Mouse (Mus musculus): ENCODE measurements around the gene Calm3. TPM values are rescaled to one million over a fixed set of nuclear protein-coding genes. Genes with fewer than 3 reads are reported as not detected.
A peak's percentile ranks its signal among the peaks of the same experiment; 100 is the strongest.

Calm3 gene
- total RNA-seq, 2 experiments from 2014 or later = 2,074 to 2,160 TPM

DNA sequence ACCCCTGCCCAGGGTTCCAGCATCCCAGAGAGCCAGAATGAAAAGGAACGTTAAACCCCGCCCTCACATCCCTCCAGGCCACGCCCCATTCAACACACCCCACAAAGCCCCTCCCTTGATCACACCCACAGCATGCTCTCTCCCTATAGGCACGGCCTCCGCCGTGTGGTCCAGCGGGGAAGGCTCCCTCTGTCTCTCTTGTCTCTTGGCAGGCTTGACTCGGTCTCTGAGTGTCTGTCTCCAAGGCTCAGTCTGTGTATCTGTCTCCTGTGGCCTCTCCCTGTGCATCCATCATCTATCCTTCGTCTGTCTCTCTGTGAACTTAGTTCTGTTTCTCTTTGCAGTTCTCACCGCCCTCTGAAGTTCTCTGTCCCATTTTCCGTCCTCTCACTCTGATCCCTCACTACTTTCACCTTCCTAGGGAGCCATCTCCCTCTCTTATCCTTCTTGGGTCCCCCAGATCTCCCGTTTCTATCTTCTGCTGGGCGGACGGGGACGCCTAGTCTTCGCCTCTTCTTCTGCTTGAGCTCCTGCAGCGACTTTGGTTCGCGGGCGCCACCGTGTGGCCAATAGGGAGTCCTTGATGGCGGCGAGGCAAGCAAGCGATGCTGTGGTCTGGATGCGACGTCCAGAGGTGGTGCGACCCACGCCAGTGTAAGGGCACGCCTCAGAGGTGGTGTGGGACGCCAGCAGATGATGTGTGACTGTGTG lies 32.1 kb downstream of the Calm3 start, which contains the start of gene Gng8:
TSS of gene Gng8 (plus strand) at position 146 of the 711 bp plus-strand sequence.
- H3K27ac ChIP-seq = peak within 1 kb of the TSS; percentile 65
- DNase-seq (ENCODE audit: low spot score in 2 of 2) = peak; percentile 82 to 88
- peak within 1 kb of the TSS; percentile 41 for H3K4me3 ChIP-seq
- peak; percentile 93 for TF ChIP-seq CTCF (conservative IDR thresholded peaks at IDR 0.05)

GRCm38 (mm10) chr7:16890944-16891343 lies 33.0 kb downstream of the Calm3 start:
- TF ChIP-seq CTCF (conservative IDR thresholded peaks at IDR 0.05) = no peak

GRCm38 (mm10) chr7:16890536-16890935 lies 33.4 kb downstream of the Calm3 start:
- H3K27ac ChIP-seq = peak overlapping the region; percentile 65; the same call in 1 of the 2 replicates
- TF ChIP-seq CTCF (conservative IDR thresholded peaks at IDR 0.05) = no peak
- no peak overlapping the region for H3K4me3 ChIP-seq
- no peak for DNase-seq (ENCODE audit: low spot score in 2 of 2)

More at GRCm38 (mm10) chr7:16890944-16891343, 33.0 kb downstream of the Calm3 start:
- H3K4me3 ChIP-seq = no peak overlapping the region; the same call in 1 of the 2 replicates
- no peak for DNase-seq (ENCODE audit: low spot score in 2 of 2)
- H3K27ac ChIP-seq = peak overlapping the region; percentile 65

GRCm38 (mm10) chr7:16885905-16886304 lies 38.0 kb downstream of the Calm3 start:
- DNase-seq (ENCODE audit: low spot score in 2 of 2) = peak in 1 of 2 experiments; percentile 36
- H3K27ac ChIP-seq = no peak overlapping the region
- TF ChIP-seq CTCF (conservative IDR thresholded peaks at IDR 0.05) = no peak
- H3K4me3 ChIP-seq = no peak overlapping the region

DNA sequence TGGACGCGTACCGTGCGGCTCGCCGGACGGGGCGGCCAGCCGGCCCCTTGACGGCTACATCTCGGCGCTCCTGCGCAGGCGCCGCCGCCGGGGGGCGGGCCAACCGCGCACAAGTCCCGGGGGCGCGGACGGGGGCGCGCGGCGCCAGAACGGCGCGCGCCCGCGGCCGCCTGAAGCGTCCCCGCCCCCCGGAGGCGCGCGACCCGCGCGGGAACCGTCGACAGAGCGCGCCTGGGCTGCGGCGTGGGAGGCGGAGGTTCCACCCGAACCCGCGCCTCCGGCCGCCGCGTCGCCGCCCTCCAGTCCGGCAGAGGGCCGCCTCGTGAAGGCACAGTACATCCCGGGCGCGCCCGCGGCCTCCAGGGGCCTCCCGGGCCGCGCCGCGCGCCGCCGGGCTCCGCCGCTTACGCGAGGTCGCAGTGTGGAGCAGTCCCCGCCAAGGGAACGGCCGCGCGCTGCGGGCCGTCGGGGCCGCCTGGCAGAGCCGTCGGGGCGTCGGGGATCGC lies 38.6 kb downstream of the Calm3 start:
- Histone ChIP-seq H3K27ac (no peak overlapping the region), H3K4me3 (no peak overlapping the region)
- DNase-seq (ENCODE audit: low spot score in 2 of 2) = no peak
- no peak for TF ChIP-seq CTCF (conservative IDR thresholded peaks at IDR 0.05)

DNA sequence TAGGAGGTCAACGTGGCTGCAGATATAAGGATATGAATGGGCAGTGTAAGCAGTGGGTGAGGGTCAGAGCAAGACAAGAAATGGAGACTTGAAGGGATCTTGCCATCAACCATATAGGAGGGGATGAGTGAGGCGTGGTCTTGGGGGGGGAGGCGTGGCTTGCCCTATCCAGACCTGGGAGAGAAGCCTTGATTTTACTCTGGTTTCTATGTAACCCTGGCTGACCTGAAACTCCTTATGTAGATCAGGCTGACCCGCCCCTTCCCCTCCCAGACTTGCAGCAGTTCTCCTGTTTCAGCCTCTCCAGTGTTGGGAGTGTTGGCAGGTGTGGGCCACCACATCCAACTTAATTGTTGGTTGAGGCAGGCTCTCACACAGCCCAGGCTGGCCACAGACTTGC lies 39.6 kb downstream of the Calm3 start:
- H3K27ac ChIP-seq = no peak overlapping the region
- TF ChIP-seq CTCF (conservative IDR thresholded peaks at IDR 0.05) = no peak
- H3K4me3 ChIP-seq = no peak overlapping the region
- no peak for DNase-seq (ENCODE audit: low spot score in 2 of 2)

- H3K27ac ChIP-seq = no peak overlapping the region
- DNase-seq (ENCODE audit: low spot score in 2 of 2) = no peak
- H3K4me3 ChIP-seq = no peak overlapping the region
- no peak for TF ChIP-seq CTCF (conservative IDR thresholded peaks at IDR 0.05)
Measured at GRCm38 (mm10) chr7:16883162-16883561, 40.8 kb downstream of the Calm3 start.

GRCm38 (mm10) chr7:16880615-16881014 lies 43.3 kb downstream of the Calm3 start:
- DNase-seq (ENCODE audit: low spot score in 2 of 2) = no peak
- Histone ChIP-seq H3K4me3 (no peak overlapping the region), H3K27ac (peak overlapping the region; percentile 74)
- no peak for TF ChIP-seq CTCF (conservative IDR thresholded peaks at IDR 0.05)

DNA sequence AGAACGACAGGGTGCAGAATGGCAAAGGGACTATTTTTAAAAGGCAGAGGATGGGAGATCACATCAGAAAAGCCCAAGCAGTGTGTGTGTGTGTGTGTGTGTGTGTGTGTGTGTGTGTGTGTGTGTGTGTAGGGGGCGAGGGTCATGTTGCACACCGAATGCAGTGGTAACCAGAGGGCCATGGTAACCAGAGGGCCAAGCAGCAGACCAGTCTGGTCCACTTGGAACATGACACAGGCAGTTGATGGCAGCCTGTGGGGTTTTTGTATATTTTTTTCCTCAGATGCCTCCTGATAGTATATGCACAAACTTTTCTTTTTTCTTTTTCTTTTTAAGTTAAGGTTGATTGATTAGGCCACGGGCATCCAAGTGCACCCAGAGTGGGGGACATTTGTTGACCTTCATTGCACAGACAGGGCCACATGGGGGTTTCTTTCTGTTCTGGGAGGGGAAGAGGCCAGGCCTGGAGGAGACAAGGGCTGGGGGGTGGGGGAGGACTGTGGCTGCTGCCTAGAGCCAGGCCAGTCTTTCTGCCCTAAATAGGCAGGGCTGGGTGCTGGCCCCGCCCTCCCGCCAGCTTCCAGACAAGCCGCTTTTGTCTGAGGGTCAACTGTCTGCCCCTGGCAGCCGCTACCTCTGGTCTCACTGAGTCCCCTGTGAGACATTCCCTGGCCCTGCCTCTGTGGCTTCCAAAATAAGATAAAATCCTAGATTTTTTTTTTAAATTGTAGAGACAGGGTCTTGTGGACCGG lies 43.9 kb downstream of the Calm3 start:
- Histone ChIP-seq H3K4me3 (no peak overlapping the region), H3K27ac (peak overlapping the region; percentile 74)
- no peak for TF ChIP-seq CTCF (conservative IDR thresholded peaks at IDR 0.05)
- peak in 1 of 2 experiments; percentile 41 for DNase-seq (ENCODE audit: low spot score in 2 of 2)

DNA sequence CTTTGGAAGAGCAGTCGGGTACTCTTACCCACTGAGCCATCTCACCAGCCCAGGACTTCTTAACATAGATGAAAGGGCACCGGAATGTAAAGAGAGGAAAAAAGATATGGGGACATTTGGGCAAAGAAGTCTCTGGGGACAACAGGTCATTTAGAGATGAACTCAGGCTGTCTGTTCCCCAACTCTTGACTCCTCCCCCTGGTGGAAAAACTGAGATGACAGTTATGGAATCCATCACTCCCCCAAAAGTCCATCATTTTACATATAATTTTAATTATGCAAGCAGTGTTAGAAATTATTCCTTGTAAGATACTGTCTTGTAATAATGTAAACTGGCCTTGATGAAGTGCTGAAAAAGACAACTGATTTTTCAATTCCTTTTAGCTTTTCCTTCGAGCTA lies 46.2 kb downstream of the Calm3 start:
- TF ChIP-seq CTCF (conservative IDR thresholded peaks at IDR 0.05) = peak; percentile 66
- H3K4me3 ChIP-seq = no peak overlapping the region
- H3K27ac ChIP-seq = no peak overlapping the region
- DNase-seq (ENCODE audit: low spot score in 2 of 2) = no peak

DNA sequence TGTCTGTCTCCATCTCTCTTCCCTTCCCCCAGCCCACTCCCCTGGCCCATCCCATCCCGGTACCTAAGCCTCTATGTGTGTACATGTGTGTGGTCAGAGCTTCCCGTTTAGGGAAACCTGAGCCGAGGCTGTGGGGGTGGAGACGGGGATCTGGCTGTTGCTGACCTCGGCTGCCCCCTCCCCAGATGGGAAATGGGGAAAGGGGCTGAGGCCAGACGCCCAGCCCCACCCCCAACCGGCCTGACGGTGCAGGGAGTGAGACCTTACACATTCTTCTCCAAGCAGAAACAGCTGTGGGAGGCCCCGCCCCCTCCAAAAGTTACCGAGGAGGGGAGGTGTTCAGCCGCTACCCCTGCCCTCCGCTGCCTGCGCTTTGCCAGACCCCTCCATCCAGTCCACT lies 47.3 kb downstream of the Calm3 start:
- Histone ChIP-seq H3K27ac (peak overlapping the region; percentile 97; the same call in 1 of the 2 replicates), H3K4me3 (peak overlapping the region; percentile 96)
- TF ChIP-seq CTCF (conservative IDR thresholded peaks at IDR 0.05) = no peak
- DNase-seq (ENCODE audit: low spot score in 2 of 2) = no peak

GRCm38 (mm10) chr7:16876006-16876405 lies 47.9 kb downstream of the Calm3 start:
- Histone ChIP-seq H3K27ac (peak overlapping the region; percentile 97), H3K4me3 (peak overlapping the region; percentile 96)
- no peak for DNase-seq (ENCODE audit: low spot score in 2 of 2)
- no peak for TF ChIP-seq CTCF (conservative IDR thresholded peaks at IDR 0.05)

DNA sequence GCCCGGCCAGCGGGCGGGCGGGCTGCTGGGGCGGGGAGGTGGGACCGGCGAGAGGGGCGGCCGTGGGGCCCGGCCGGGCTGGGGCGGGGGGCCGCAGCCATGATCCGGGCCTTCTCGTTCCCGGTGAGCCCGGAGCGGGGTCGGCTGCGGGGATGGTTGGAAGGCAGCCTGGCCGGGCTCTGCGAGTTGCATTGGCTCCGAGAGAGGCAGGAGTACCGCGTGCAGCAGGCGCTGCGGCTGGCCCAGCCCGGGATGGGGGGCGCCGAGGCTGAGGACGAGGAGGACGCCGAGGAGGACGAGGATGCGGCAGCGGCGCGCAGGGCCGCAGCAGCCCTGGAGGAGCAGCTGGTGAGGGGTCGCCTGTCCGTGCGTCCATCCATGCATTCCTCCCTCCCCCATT lies 48.6 kb downstream of the Calm3 start:
- Histone ChIP-seq H3K27ac (peak overlapping the region; percentile 97), H3K4me3 (peak overlapping the region; percentile 96)
- no peak for TF ChIP-seq CTCF (conservative IDR thresholded peaks at IDR 0.05)
- no peak for DNase-seq (ENCODE audit: low spot score in 2 of 2)

GRCm38 (mm10) chr7:16875310-16875325 lies 48.8 kb downstream of the Calm3 start, which contains the start of gene Dact3:
TSS of gene Dact3 (plus strand) at chr7:16875317.
- Histone ChIP-seq H3K4me3 (peak within 1 kb of the TSS; percentile 96), H3K27ac (peak within 1 kb of the TSS; percentile 97)
- TF ChIP-seq CTCF (conservative IDR thresholded peaks at IDR 0.05) = no peak
- no peak for DNase-seq (ENCODE audit: low spot score in 2 of 2)
